Mouse (Mus musculus): ENCODE measurements around the gene Scoc. TPM values are rescaled to one million over a fixed set of nuclear protein-coding genes. Genes with fewer than 3 reads are reported as not detected.
"Not testable (repeated sequence)": the region's sequence is repeated elsewhere in the genome, so short reads cannot be mapped to it uniquely, and the experiment has no call there.

Scoc gene
- polyA plus RNA-seq (2016; fragmentation: Nextera tagmentation; extraction: Ambion mirVana), result 171 and 176 TPM in 2 replicates

GRCm38 (mm10) chr8:83458222-83458621, at the start of gene Scoc:
TSS of gene Scoc (minus strand) at chr8:83458391.
- no peaks in the 10 kb centered on the region for H3K36me3 ChIP-seq
- no peaks in the 10 kb centered on the region for H3K9me3 ChIP-seq
- no peak within 1 kb of the TSS for H3K9ac ChIP-seq
- no peaks in the 10 kb centered on the region for H3K27me3 ChIP-seq (replicated peaks)
- no peak within 1 kb of the TSS for H3K4me3 ChIP-seq
- no peaks in the 10 kb centered on the region for H3K4me1 ChIP-seq
- no peak within 1 kb of the TSS for H3K4me2 ChIP-seq (replicated peaks)
- 85% methylated on average over 14 of the region's 14 CpGs for WGBS
- H3K27ac ChIP-seq, result no peak within 1 kb of the TSS
- ATAC-seq (ENCODE audit: low FRiP score, low read depth), result no peak

DNA sequence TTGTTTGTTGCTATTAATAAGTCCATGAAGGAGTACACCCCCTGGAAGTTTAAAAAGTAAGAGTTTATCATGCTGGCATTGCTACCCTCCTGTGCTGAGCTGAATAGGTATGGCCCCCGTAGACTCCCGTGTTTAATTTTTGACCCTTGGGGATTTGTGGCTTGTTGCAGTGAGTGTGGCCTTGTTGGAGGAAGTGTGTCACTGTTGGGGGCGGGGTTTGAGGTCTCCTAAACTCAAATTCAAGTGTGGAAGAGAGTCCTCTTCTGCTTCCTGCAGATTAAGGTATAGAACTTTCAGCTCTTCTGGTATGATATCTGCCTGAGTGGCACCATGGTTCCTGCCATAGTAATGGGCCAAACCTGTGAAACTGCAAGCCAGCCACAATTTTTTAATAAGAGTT, 1.4 kb upstream of the Scoc start:
- Histone ChIP-seq H3K27me3 (replicated peaks) (no peaks in the 10 kb centered on the region), H3K9me3 (no peaks in the 10 kb centered on the region), H3K4me3 (no peak overlapping the region), H3K36me3 (no peaks in the 10 kb centered on the region), H3K27ac (no peak overlapping the region), H3K4me1 (no peaks in the 10 kb centered on the region), H3K9ac (no peak overlapping the region), H3K4me2 (replicated peaks) (no peak overlapping the region)
- ATAC-seq (ENCODE audit: low FRiP score, low read depth), result no peak
- WGBS, result 76% methylated on average over 3 of the region's 3 CpGs

- WGBS, result 66% methylated on average over 6 of the region's 6 CpGs
Observed at GRCm38 (mm10) chr8:83457121-83457520, 1.1 kb downstream of the Scoc start.

DNA sequence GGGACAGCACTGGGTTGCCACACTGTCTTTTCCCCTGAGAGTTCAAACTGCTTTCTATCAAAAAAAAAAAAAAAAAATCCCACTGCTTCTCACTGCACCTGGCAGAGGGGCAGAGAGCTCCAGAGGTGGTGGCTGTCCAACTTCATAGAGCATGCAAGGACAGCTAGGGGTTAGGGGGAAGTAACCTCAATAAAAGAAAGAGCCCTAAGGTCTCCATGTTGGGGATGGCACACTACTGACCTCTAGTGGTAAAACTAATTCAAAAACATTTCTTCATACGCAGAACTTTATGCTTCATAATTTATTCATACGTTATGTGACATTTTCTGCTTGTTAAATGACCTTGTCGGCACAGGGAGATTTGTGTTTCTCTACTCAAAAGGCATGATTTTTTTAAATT, 7.1 kb downstream of the Scoc start:
- Histone ChIP-seq H3K9me3 (no peaks in the 10 kb centered on the region), H3K4me3 (no peak overlapping the region), H3K27me3 (replicated peaks) (no peaks in the 10 kb centered on the region), H3K4me1 (no peaks in the 10 kb centered on the region), H3K4me2 (replicated peaks) (no peak overlapping the region), H3K36me3 (no peaks in the 10 kb centered on the region), H3K27ac (no peak overlapping the region), H3K9ac (no peak overlapping the region)
- no peak for ATAC-seq (ENCODE audit: low FRiP score, low read depth)
- WGBS, result 31% methylated on average over 3 of the region's 3 CpGs

More at GRCm38 (mm10) chr8:83457121-83457520, 1.1 kb downstream of the Scoc start:
- no peaks in the 10 kb centered on the region for H3K4me1 ChIP-seq
- H3K4me3 ChIP-seq, result no peak overlapping the region
- H3K9ac ChIP-seq, result no peak overlapping the region
- ATAC-seq (ENCODE audit: low FRiP score, low read depth), result no peak
- H3K9me3 ChIP-seq, result no peaks in the 10 kb centered on the region
- no peaks in the 10 kb centered on the region for H3K36me3 ChIP-seq
- no peak overlapping the region for H3K27ac ChIP-seq
- no peaks in the 10 kb centered on the region for H3K27me3 ChIP-seq (replicated peaks)
- no peak overlapping the region for H3K4me2 ChIP-seq (replicated peaks)

- Histone ChIP-seq H3K4me3 (no peak overlapping the region), H3K4me1 (no peaks in the 10 kb centered on the region), H3K36me3 (no peaks in the 10 kb centered on the region), H3K4me2 (replicated peaks) (no peak overlapping the region), H3K9ac (no peak overlapping the region), H3K9me3 (no peaks in the 10 kb centered on the region), H3K27me3 (replicated peaks) (no peaks in the 10 kb centered on the region), H3K27ac (no peak overlapping the region)
- no peak for ATAC-seq (ENCODE audit: low FRiP score, low read depth)
- 85% methylated on average over 1 of the region's 1 CpGs for WGBS
Observed at GRCm38 (mm10) chr8:83449960-83450359, 8.2 kb downstream of the Scoc start.

DNA sequence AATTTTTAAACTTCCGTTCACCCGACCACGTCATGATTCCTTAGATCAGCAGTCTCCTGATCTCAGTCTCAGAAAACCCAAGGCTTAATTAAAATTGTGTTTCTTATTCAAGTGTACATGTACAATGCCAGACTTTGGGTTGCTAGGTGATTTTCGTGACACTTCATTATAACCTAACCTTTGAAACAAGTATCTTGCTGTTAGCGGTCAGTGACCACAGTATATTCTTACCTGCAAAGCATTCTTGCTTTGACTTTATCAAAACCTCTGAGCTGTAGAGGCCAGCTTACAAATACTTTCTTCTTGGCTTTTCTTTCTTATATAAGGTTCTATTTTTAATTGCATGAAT, 15.2 kb downstream of the Scoc start:
- WGBS, result 40% methylated on average over 5 of the region's 5 CpGs
- ATAC-seq (ENCODE audit: low FRiP score, low read depth), result peak; percentile 22
- Histone ChIP-seq H3K4me1 (peaks cover 13% of the 10 kb centered on the region), H3K9me3 (no peaks in the 10 kb centered on the region), H3K36me3 (no peaks in the 10 kb centered on the region; the same call in 1 of the 2 replicates), H3K4me3 (peak overlapping the region; percentile 33), H3K27me3 (replicated peaks) (no peaks in the 10 kb centered on the region), H3K27ac (peak overlapping the region; percentile 57; the same call in 1 of the 2 replicates), H3K4me2 (replicated peaks) (peak overlapping the region; percentile 64), H3K9ac (peak overlapping the region; percentile 52)

GRCm38 (mm10) chr8:83442243-83443051, 15.7 kb downstream of the Scoc start:
- peak; percentile 100 for ATAC-seq (ENCODE audit: low FRiP score, low read depth)
- H3K36me3 ChIP-seq, result peaks cover 4% of the 10 kb centered on the region
- no peaks in the 10 kb centered on the region for H3K27me3 ChIP-seq (replicated peaks)
- peak overlapping the region; percentile 64 for H3K4me2 ChIP-seq (replicated peaks)
- H3K4me1 ChIP-seq, result peaks cover 13% of the 10 kb centered on the region
- H3K27ac ChIP-seq, result peak overlapping the region; percentile 65
- under 1% methylated on average over 64 of the region's 64 CpGs for WGBS
- no peaks in the 10 kb centered on the region for H3K9me3 ChIP-seq
- H3K9ac ChIP-seq, result peak overlapping the region; percentile 89
- peak overlapping the region; percentile 81 for H3K4me3 ChIP-seq

DNA sequence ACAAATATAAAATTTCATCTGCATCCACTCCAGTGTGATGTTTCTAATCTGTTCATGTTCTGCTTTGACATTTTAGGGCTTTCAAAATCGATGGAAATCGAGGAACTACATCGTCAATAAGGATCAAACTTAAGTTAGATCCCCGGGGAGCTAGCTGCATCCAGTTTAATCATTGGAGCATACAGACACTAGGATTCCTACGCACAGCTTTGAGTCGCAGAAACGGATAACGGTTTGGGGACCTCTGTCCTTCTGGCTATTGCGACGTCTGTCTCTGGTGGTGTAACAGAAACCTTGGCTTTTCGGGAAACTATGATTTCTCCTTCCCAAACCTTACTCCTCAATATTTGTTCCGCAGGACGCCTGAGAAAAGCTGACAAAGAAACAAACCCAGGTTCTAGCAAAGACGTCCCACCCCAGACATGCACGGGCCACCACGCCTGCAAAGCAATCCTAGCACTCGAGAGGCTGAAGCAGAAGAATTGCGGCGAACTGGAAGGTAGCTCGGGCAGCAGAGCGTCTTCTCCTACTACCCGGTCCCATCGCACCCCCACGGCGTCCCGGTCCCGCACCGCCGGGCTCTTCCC, 16.4 kb downstream of the Scoc start:
- no peak for ATAC-seq (ENCODE audit: low FRiP score, low read depth)
- Histone ChIP-seq H3K4me3 (peak overlapping the region; percentile 81), H3K27ac (peak overlapping the region; percentile 65), H3K4me2 (replicated peaks) (peak overlapping the region; percentile 64), H3K36me3 (peaks cover 5% of the 10 kb centered on the region), H3K9ac (peak overlapping the region; percentile 89), H3K4me1 (peaks cover 13% of the 10 kb centered on the region), H3K9me3 (no peaks in the 10 kb centered on the region), H3K27me3 (replicated peaks) (no peaks in the 10 kb centered on the region)
- 1% methylated on average over 29 of the region's 29 CpGs for WGBS

DNA sequence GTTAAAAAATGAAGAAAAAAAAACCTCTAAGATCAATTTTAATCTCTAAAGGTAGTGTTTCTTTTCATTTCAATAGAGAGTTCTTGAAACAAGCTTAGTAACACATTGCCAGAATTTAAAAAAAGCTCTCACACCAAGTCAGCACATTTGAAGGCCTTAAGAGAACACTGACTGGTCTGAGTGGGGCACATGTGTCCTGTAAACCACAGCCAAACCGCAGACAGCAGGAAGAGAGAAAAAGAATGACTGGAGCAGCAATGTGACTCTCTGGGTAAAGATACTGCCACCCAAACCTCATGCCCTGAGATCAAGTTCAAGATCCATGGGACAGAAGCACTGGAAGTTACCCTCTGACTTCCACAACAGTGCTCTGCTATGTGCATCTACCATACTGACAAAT, 21.1 kb downstream of the Scoc start:
- H3K9me3 ChIP-seq, result no peaks in the 10 kb centered on the region
- no peak for ATAC-seq (ENCODE audit: low FRiP score, low read depth)
- no peak overlapping the region for H3K4me3 ChIP-seq
- peaks cover 13% of the 10 kb centered on the region for H3K4me1 ChIP-seq
- no peak overlapping the region for H3K27ac ChIP-seq
- no peak overlapping the region for H3K9ac ChIP-seq
- WGBS, result 93% methylated on average over 1 of the region's 1 CpGs
- no peak overlapping the region for H3K4me2 ChIP-seq (replicated peaks)
- no peaks in the 10 kb centered on the region for H3K27me3 ChIP-seq (replicated peaks)
- H3K36me3 ChIP-seq, result peaks cover 20% of the 10 kb centered on the region

DNA sequence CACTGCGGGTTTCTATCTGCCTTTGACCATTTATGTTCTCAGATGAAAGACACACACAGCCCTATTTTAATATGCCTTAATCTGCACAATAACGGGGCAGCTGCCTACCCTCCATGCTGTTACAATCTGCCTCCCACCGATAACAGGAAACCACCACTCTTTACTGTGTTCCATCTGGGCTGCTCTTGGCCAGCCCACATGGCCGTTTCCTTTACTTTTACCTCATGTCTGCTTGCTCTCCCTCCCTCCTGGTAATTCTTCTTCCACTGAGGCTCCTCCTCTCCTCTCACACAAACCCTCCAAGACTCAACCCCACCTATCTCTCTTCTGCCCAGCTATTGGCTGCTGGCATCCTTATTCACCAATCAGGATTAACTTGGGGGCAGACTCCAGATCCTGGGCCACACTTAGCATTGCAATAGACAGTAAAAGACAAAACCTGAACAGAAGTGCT, 29.1 kb downstream of the Scoc start:
- H3K4me3 ChIP-seq, result no peak overlapping the region
- no peak for ATAC-seq (ENCODE audit: low FRiP score, low read depth)
- H3K9ac ChIP-seq, result no peak overlapping the region
- H3K27ac ChIP-seq, result no peak overlapping the region
- no peak overlapping the region for H3K4me2 ChIP-seq (replicated peaks)
- 67% methylated on average over 4 of the region's 4 CpGs for WGBS
- H3K27me3 ChIP-seq (replicated peaks), result no peaks in the 10 kb centered on the region
- peaks cover 12% of the 10 kb centered on the region for H3K36me3 ChIP-seq
- H3K4me1 ChIP-seq, result no peaks in the 10 kb centered on the region
- H3K9me3 ChIP-seq, result no peaks in the 10 kb centered on the region

DNA sequence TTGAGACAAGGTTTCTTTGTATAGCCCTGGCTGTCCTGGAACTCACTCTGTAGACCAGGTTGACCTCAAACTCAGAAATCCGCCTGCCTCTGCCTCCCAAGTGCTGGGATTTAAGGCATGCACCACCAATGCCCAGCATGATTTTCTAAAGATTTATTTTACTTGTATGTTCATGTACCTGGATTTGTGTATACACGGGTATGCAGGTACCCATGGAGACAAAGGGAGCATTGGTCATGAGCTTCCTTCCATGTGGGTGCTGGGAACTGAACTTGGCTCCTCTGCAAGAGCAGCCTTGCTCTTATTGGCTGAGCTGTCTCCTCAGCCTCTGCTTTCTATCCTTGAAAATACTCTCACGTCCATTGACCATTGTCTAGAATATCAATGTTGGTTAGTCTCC, 29.6 kb downstream of the Scoc start:
- not testable (repeated sequence) for ATAC-seq (ENCODE audit: low FRiP score, low read depth); H3K4me3 ChIP-seq; H3K27me3 ChIP-seq (replicated peaks); H3K9me3 ChIP-seq; H3K36me3 ChIP-seq; H3K9ac ChIP-seq; H3K4me1 ChIP-seq; H3K27ac ChIP-seq; H3K4me2 ChIP-seq (replicated peaks)
- WGBS, result 92% methylated on average over 3 of the region's 3 CpGs

DNA sequence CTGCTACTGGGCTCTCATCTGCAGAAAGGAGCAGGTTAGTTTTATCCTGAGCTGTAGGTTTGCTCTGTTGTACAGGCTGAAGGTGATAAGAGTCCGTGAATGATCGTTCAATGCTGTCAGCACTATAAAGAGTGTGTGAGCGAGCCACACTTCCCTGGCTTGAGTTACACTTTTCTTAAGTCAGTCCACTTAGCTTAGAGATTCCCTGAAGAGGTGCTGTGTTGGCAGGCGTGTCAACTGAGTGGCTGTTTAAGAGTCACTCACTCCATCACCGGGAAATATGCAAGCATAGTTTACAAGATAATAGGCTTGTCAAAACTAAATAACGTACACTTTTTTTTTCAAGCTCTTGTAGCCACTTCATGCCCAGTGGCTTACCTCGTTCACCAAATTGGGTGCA, 31.2 kb downstream of the Scoc start:
- WGBS, result 82% methylated on average over 7 of the region's 7 CpGs
- no peaks in the 10 kb centered on the region for H3K9me3 ChIP-seq
- no peak overlapping the region for H3K4me2 ChIP-seq (replicated peaks)
- H3K4me1 ChIP-seq, result no peaks in the 10 kb centered on the region
- no peak overlapping the region for H3K27ac ChIP-seq
- no peaks in the 10 kb centered on the region for H3K27me3 ChIP-seq (replicated peaks)
- no peak for ATAC-seq (ENCODE audit: low FRiP score, low read depth)
- H3K4me3 ChIP-seq, result no peak overlapping the region
- no peaks in the 10 kb centered on the region for H3K36me3 ChIP-seq
- no peak overlapping the region for H3K9ac ChIP-seq
